Mouse (Mus musculus) liver, embryonic 12.5 days (tissue): ENCODE measurements around the gene Zdhhc21. TPM values are rescaled to one million over a fixed set of nuclear protein-coding genes. Genes with fewer than 3 reads are reported as not detected.

Experiments
- ATAC-seq: fragments of 200-750 bp; cut with Nextera tagmentation; 2 replicates; pipeline ENCODE4 v1.8.0; 2017; ENCODE audit warnings: moderate number of reproducible peaks, mild to moderate bottlenecking, moderate library complexity
- H3K27ac ChIP-seq: fragments of 300-500 bp; sonication (generic); 2 replicates; pipeline ENCODE4 v1.5.1; 2016; ENCODE audit warnings: mild to moderate bottlenecking
- H3K27me3 ChIP-seq: fragments of 300-500 bp; sonication (generic); replicated peaks from 2 replicates; pipeline ENCODE4 v1.6.1; 2016; ENCODE audit warnings: mild to moderate bottlenecking, moderate library complexity
- H3K36me3 ChIP-seq: fragments of 300-500 bp; sonication (generic); 2 replicates; pipeline ENCODE4 v1.6.1; 2016; ENCODE audit warnings: mild to moderate bottlenecking, moderate library complexity
- H3K4me1 ChIP-seq: fragments of 300-500 bp; sonication (generic); 2 replicates; pipeline ENCODE4 v1.6.1; 2016
- H3K4me2 ChIP-seq: fragments of 300-500 bp; sonication (generic); 2 replicates; pipeline ENCODE4 v1.6.1; 2016; ENCODE audit warnings: mild to moderate bottlenecking, moderate library complexity
- H3K4me3 ChIP-seq: fragments of 300-500 bp; sonication (generic); 2 replicates; pipeline ENCODE4 v1.5.1; 2016; ENCODE audit warnings: mild to moderate bottlenecking, moderate library complexity
- H3K9ac ChIP-seq: fragments of 300-500 bp; sonication (generic); 2 replicates; pipeline ENCODE4 v1.6.1; 2016; ENCODE audit warnings: mild to moderate bottlenecking, moderate library complexity
- H3K9me3 ChIP-seq: fragments of 300-500 bp; sonication (generic); replicated peaks from 2 replicates; pipeline ENCODE4 v1.6.1; 2016; ENCODE audit warnings: mild to moderate bottlenecking, moderate library complexity
- WGBS: fragments of 180-500 bp; shearing (Covaris S2); methylation state at CpG from one replicate; pipeline ENCODE4 v1.1.7; 2016; ENCODE audit not compliant: insufficient replicate concordance; 5-methylcytosine and 5-hydroxymethylcytosine counted together
- polyA plus RNA-seq: library from polyadenylated mRNA; unstranded; fragments of >200 nt; fragmentation: Nextera tagmentation; extraction: Ambion mirVana; gene quantifications from 2 replicates; pipeline ENCODE4 v1.2.1, GENCODE M21; 2016

Gene Zdhhc21
- polyA plus RNA-seq, 1 experiment from 2014 or later, result 7.4 TPM

GRCm38 (mm10) chr4:82807811-82808210 is 51.9 kb downstream of the Zdhhc21 start:
- Histone ChIP-seq H3K36me3 (peaks cover 6% of the 10 kb centered on the region; the same call in 1 of the 2 replicates), H3K9me3 (no peaks in the 10 kb centered on the region), H3K4me1 (no peaks in the 10 kb centered on the region), H3K4me2 (no peak overlapping the region), H3K27me3 (no peaks in the 10 kb centered on the region), H3K27ac (no peak overlapping the region), H3K4me3 (no peak overlapping the region), H3K9ac (no peak overlapping the region)
- WGBS, result 78% methylated on average over 10 of the region's 10 CpGs
- ATAC-seq, result no peak

GRCm38 (mm10) chr4:82806176-82806757 is 53.5 kb downstream of the Zdhhc21 start:
- Histone ChIP-seq H3K9me3 (no peaks in the 10 kb centered on the region), H3K9ac (no peak overlapping the region), H3K4me3 (no peak overlapping the region), H3K36me3 (peaks cover 6% of the 10 kb centered on the region; the same call in 1 of the 2 replicates), H3K27me3 (no peaks in the 10 kb centered on the region), H3K4me1 (no peaks in the 10 kb centered on the region), H3K27ac (no peak overlapping the region), H3K4me2 (no peak overlapping the region)
- no peak for ATAC-seq
- WGBS, result 86% methylated on average over 10 of the region's 10 CpGs

GRCm38 (mm10) chr4:82804019-82804418 is 55.7 kb downstream of the Zdhhc21 start:
- Histone ChIP-seq H3K4me2 (no peak overlapping the region), H3K27me3 (no peaks in the 10 kb centered on the region), H3K4me3 (no peak overlapping the region), H3K9me3 (no peaks in the 10 kb centered on the region), H3K27ac (no peak overlapping the region), H3K4me1 (no peaks in the 10 kb centered on the region), H3K9ac (no peak overlapping the region), H3K36me3 (peaks cover 6% of the 10 kb centered on the region; the same call in 1 of the 2 replicates)
- 45% methylated on average over 2 of the region's 2 CpGs for WGBS
- no peak for ATAC-seq

GRCm38 (mm10) chr4:82793608-82794007 is 66.2 kb downstream of the Zdhhc21 start:
- ATAC-seq, result no peak
- H3K36me3 ChIP-seq, result no peaks in the 10 kb centered on the region

GRCm38 (mm10) chr4:82792906-82793580 is 66.7 kb downstream of the Zdhhc21 start:
- Histone ChIP-seq H3K36me3 (no peaks in the 10 kb centered on the region), H3K27me3 (no peaks in the 10 kb centered on the region), H3K4me2 (no peak overlapping the region), H3K9me3 (no peaks in the 10 kb centered on the region), H3K9ac (no peak overlapping the region), H3K4me1 (no peaks in the 10 kb centered on the region), H3K4me3 (no peak overlapping the region), H3K27ac (no peak overlapping the region)
- WGBS, result 72% methylated on average over 5 of the region's 5 CpGs
- ATAC-seq, result no peak

More at GRCm38 (mm10) chr4:82793608-82794007, 66.2 kb downstream of the Zdhhc21 start:
- Histone ChIP-seq H3K4me1 (no peaks in the 10 kb centered on the region), H3K4me3 (no peak overlapping the region), H3K9me3 (no peaks in the 10 kb centered on the region), H3K9ac (no peak overlapping the region), H3K27ac (no peak overlapping the region), H3K27me3 (no peaks in the 10 kb centered on the region), H3K4me2 (no peak overlapping the region)
- 81% methylated on average over 6 of the region's 6 CpGs for WGBS

- no peak overlapping the region for H3K4me2 ChIP-seq
- no peak for ATAC-seq
- no peak overlapping the region for H3K9ac ChIP-seq
- H3K27ac ChIP-seq, result no peak overlapping the region
- H3K36me3 ChIP-seq, result no peaks in the 10 kb centered on the region
- no peaks in the 10 kb centered on the region for H3K27me3 ChIP-seq
- H3K4me3 ChIP-seq, result no peak overlapping the region
- WGBS, result 80% methylated on average over 11 of the region's 11 CpGs
- H3K9me3 ChIP-seq, result no peaks in the 10 kb centered on the region
- H3K4me1 ChIP-seq, result no peaks in the 10 kb centered on the region
Measured at GRCm38 (mm10) chr4:82765513-82766216, 94.1 kb downstream of the Zdhhc21 start.

DNA sequence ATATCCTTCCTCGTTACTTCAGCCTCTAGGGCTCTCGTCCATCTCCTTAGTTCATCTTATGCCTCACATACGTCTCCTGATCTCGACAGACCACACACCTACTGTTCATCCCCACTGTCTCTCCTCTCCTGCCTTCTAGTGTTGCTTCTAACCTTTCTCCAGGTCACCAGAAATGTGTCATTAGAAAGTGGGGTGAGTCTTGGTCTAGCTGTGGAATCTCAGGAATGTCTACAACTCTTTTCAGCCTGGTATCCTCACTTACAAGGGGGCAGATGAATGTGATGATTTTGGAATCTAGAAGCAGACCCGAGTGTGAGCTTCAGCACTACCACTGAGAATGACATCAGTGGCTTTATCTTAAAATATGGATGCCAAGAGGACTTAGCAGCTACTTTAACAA is 96.2 kb downstream of the Zdhhc21 start:
- 46% methylated on average over 5 of the region's 5 CpGs for WGBS
- H3K27me3 ChIP-seq, result no peaks in the 10 kb centered on the region
- H3K36me3 ChIP-seq, result no peaks in the 10 kb centered on the region
- H3K4me3 ChIP-seq, result no peak overlapping the region
- no peaks in the 10 kb centered on the region for H3K4me1 ChIP-seq
- H3K4me2 ChIP-seq, result no peak overlapping the region
- no peak overlapping the region for H3K9ac ChIP-seq
- no peak for ATAC-seq
- no peak overlapping the region for H3K27ac ChIP-seq
- H3K9me3 ChIP-seq, result no peaks in the 10 kb centered on the region

DNA sequence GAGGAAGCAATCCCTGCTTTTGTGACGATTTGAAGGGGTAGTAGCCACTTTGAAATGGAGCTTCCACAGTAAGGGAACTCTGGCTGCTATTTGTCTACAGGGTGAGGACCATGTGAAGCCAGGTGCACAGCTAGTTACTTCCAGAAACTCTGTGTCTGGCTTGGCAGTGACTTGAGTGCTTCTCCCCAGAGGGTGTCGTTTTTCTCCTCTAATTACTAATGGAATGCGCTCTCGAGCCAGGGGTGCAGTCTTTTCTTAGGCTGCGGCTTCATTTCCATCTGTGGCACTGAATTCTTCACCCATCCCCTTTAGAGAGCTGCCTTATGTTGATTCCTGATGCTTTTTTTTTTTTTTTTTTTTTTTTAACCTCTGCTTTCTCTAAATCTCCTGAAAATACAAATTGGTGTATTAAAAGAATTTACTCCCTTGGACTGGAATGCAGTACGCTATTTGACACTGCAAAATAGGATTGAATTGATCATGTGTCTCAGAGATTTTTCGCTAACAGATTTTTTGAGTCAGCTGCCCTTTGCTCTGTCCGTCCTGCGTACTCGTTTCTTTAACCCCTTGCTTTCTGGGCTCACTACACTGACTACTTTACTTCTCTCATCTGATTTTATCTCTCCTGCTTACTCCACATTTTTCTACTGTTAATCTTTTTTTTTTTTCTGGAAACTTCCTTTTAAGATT is 97.2 kb downstream of the Zdhhc21 start:
- H3K4me2 ChIP-seq, result no peak overlapping the region
- H3K27ac ChIP-seq, result no peak overlapping the region
- no peak overlapping the region for H3K9ac ChIP-seq
- ATAC-seq, result no peak
- no peaks in the 10 kb centered on the region for H3K27me3 ChIP-seq
- H3K9me3 ChIP-seq, result no peaks in the 10 kb centered on the region
- no peaks in the 10 kb centered on the region for H3K36me3 ChIP-seq
- no peak overlapping the region for H3K4me3 ChIP-seq
- H3K4me1 ChIP-seq, result no peaks in the 10 kb centered on the region
- WGBS, result 32% methylated on average over 10 of the region's 10 CpGs

- H3K9ac ChIP-seq, result no peak overlapping the region
- ATAC-seq, result no peak
- WGBS, result 22% methylated on average over 3 of the region's 3 CpGs
- H3K4me2 ChIP-seq, result no peak overlapping the region
- no peaks in the 10 kb centered on the region for H3K9me3 ChIP-seq
- no peaks in the 10 kb centered on the region for H3K36me3 ChIP-seq
- no peaks in the 10 kb centered on the region for H3K27me3 ChIP-seq
- no peaks in the 10 kb centered on the region for H3K4me1 ChIP-seq
- H3K4me3 ChIP-seq, result no peak overlapping the region
- H3K27ac ChIP-seq, result no peak overlapping the region
Measured at GRCm38 (mm10) chr4:82756295-82756626, 103.5 kb downstream of the Zdhhc21 start.

DNA sequence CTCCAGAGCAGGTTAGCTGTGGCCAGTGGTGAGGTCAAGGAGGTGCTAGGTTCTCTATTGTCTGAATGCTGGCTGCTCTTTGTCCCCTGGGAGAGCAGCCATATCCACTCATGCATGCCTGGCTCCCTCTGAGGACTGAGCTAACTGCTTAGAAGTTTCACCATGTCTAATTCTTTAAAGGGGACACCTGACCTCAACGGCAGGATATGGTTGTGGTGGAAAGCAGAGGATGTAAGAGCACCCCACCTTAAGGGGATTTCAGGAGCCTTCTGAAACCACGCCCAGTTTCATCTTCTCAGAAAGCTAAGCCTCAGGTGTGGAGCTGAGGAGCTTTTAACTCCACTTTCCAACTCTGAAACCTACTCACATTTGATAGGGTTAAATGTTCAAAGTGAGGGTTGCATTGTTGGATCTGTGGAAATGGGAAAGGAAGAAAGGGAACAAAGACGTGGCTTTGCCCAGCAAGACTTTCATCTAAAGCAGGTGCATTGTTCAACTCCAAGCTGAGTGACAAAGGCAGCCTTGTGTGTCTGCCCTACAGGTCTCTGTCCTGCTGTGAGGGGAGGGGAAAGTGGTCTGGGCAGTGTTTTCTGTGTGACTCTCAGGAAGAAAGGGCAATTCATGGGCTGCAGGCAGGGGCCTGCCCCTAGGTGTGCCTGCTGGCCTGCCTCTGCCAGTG is 104.0 kb downstream of the Zdhhc21 start:
- no peaks in the 10 kb centered on the region for H3K27me3 ChIP-seq
- 50% methylated on average over 3 of the region's 3 CpGs for WGBS

More for the DNA sequence above, 104.0 kb downstream of the Zdhhc21 start:
- no peaks in the 10 kb centered on the region for H3K4me1 ChIP-seq
- no peak for ATAC-seq
- no peaks in the 10 kb centered on the region for H3K36me3 ChIP-seq
- no peak overlapping the region for H3K9ac ChIP-seq
- H3K27ac ChIP-seq, result no peak overlapping the region
- no peak overlapping the region for H3K4me2 ChIP-seq
- no peak overlapping the region for H3K4me3 ChIP-seq
- H3K9me3 ChIP-seq, result no peaks in the 10 kb centered on the region
